Mouse (Mus musculus) MEL (cell line): Measurements from ENCODE around the gene Pga5. TPM values are rescaled to one million over a fixed set of nuclear protein-coding genes. Genes with fewer than 3 reads are reported as not detected.

Source experiments
- DNase-seq: peaks from one replicate; pipeline ENCODE4 v3.0.0; 2011; ENCODE audit warnings: low read depth, low spot score
- H3K27ac ChIP-seq: 2 replicates; pipeline ENCODE4 v1.5.1; 2012; ENCODE audit warnings: low read depth, mild to moderate bottlenecking, control low read depth, low read length, moderate library complexity; ENCODE audit not compliant: control insufficient read depth
- H3K27me3 ChIP-seq, 2 experiments: fragments of 150-350 bp in 1 of 2; sonication (generic) in 1 of 2; 2 replicates each; pipeline ENCODE4 v1.6.1; 2012; ENCODE audit warnings: low read length in 2 of 2, mild to moderate bottlenecking in 2 of 2, improper control_type of control experiment in 1 of 2, moderate library complexity in 1 of 2; ENCODE audit not compliant: insufficient read depth in 2 of 2, control insufficient read depth in 1 of 2
- H3K36me3 ChIP-seq, 2 experiments: 2 replicates each; pipeline ENCODE4 v1.6.1; 2012 to 2014; ENCODE audit warnings: low read length in 2 of 2, improper control_type of control experiment in 1 of 2, inconsistent platforms in 1 of 2, mild to moderate bottlenecking in 1 of 2; ENCODE audit not compliant: insufficient read depth in 2 of 2, control insufficient read depth in 1 of 2
- H3K4me1 ChIP-seq, 2 experiments: fragments of 150-350 bp in 1 of 2; sonication (generic) in 1 of 2; 2 replicates each; pipeline ENCODE4 v1.6.1; 2012; ENCODE audit warnings: low read length in 2 of 2, improper control_type of control experiment in 1 of 2, mild to moderate bottlenecking in 1 of 2; ENCODE audit not compliant: insufficient read depth in 2 of 2, control insufficient read depth in 1 of 2
- H3K4me3 ChIP-seq, 2 experiments: fragments of 150-350 bp in 1 of 2; sonication (generic) in 1 of 2; 2 replicates each; pipeline ENCODE4 v1.5.1; 2012; ENCODE audit warnings: low read depth in 2 of 2, low read length in 2 of 2, mild to moderate bottlenecking in 2 of 2, moderate library complexity in 2 of 2, control low read depth in 1 of 2, improper control_type of control experiment in 1 of 2; ENCODE audit not compliant: control insufficient read depth in 1 of 2, insufficient read depth in 1 of 2
- H3K79me2 ChIP-seq: 2 replicates; pipeline ENCODE4 v1.6.1; 2012; ENCODE audit warnings: mild to moderate bottlenecking, low read length, moderate library complexity; ENCODE audit not compliant: control insufficient read depth, poor library complexity, insufficient read depth
- H3K9ac ChIP-seq: 2 replicates; pipeline ENCODE4 v1.6.1; 2012; ENCODE audit warnings: low read depth, mild to moderate bottlenecking, control low read depth, low read length, moderate library complexity; ENCODE audit not compliant: control insufficient read depth, poor library complexity, severe bottlenecking
- H3K9me3 ChIP-seq: fragments of 150-350 bp; sonication (generic); replicated peaks from 2 replicates; pipeline ENCODE4 v1.6.1; 2012; ENCODE audit warnings: mild to moderate bottlenecking, low read length, improper control_type of control experiment, moderate library complexity; ENCODE audit not compliant: insufficient read depth
- BHLHE40 ChIP-seq: IDR thresholded peaks from 2 replicates; pipeline ENCODE4 v1.6.1; 2012; ENCODE audit warnings: low read depth, mild to moderate bottlenecking, inconsistent platforms, low read length, improper control_type of control experiment, borderline replicate concordance
- CHD1 ChIP-seq: IDR thresholded peaks from 2 replicates; pipeline ENCODE4 v1.6.1; 2012; ENCODE audit warnings: low read depth, mild to moderate bottlenecking, inconsistent platforms, low read length, improper control_type of control experiment
- CHD2 ChIP-seq: IDR thresholded peaks from 2 replicates; pipeline ENCODE4 v1.6.1; 2011; ENCODE audit warnings: low read length, improper control_type of control experiment
- CTCF ChIP-seq, 3 experiments: IDR thresholded peaks in 2 of 3; conservative IDR thresholded peaks in 1 of 3; 2 replicates each; pipeline ENCODE4 v1.5.1; 2011 to 2012; ENCODE audit warnings: low read length in 3 of 3, low read depth in 2 of 3, mild to moderate bottlenecking in 2 of 3, improper control_type of control experiment in 1 of 3, inconsistent platforms in 1 of 3, mixed read lengths in 1 of 3, moderate library complexity in 1 of 3; ENCODE audit not compliant: control insufficient read depth in 1 of 3, insufficient read depth in 1 of 3, poor library complexity in 1 of 3, severe bottlenecking in 1 of 3
- E2F4 ChIP-seq: IDR thresholded peaks from 2 replicates; pipeline ENCODE4 v1.6.1; 2011; ENCODE audit warnings: low read depth, low read length, improper control_type of control experiment, borderline replicate concordance
- EP300 ChIP-seq, 2 experiments: IDR thresholded peaks; 2 replicates each; pipeline ENCODE4 v1.6.1; 2011; ENCODE audit warnings: improper control_type of control experiment in 2 of 2, low read length in 2 of 2, low read depth in 1 of 2, mild to moderate bottlenecking in 1 of 2
- ETS1 ChIP-seq: IDR thresholded peaks from 2 replicates; pipeline ENCODE4 v1.6.1; 2012; ENCODE audit warnings: low read depth, mild to moderate bottlenecking, inconsistent platforms, low read length, improper control_type of control experiment, moderate library complexity
- GABPA ChIP-seq: IDR thresholded peaks from 2 replicates; pipeline ENCODE4 v1.6.1; 2012; ENCODE audit warnings: low read depth, mild to moderate bottlenecking, inconsistent platforms, low read length, improper control_type of control experiment, moderate library complexity
- JUND ChIP-seq: IDR thresholded peaks from 2 replicates; pipeline ENCODE4 v1.6.1; 2011; ENCODE audit warnings: low read depth, mild to moderate bottlenecking, improper control_type of control experiment, low read length
- MAZ ChIP-seq: IDR thresholded peaks from 2 replicates; pipeline ENCODE4 v1.6.1; 2012; ENCODE audit warnings: low read depth, mild to moderate bottlenecking, inconsistent platforms, low read length, improper control_type of control experiment
- MYB ChIP-seq: IDR thresholded peaks from 2 replicates; pipeline ENCODE4 v1.6.1; 2011; ENCODE audit warnings: mild to moderate bottlenecking, low read depth, low read length, improper control_type of control experiment
- MYC ChIP-seq: IDR thresholded peaks from 2 replicates; pipeline ENCODE4 v1.6.1; 2011; ENCODE audit warnings: low read depth, mild to moderate bottlenecking, low read length, improper control_type of control experiment, moderate library complexity
- NELFE ChIP-seq: IDR thresholded peaks from 2 replicates; pipeline ENCODE4 v1.6.1; 2011; ENCODE audit warnings: low read depth, low read length, improper control_type of control experiment
- NRF1 ChIP-seq: IDR thresholded peaks from 2 replicates; pipeline ENCODE4 v1.6.1; 2014; ENCODE audit warnings: low read depth, mild to moderate bottlenecking, inconsistent platforms, low read length, improper control_type of control experiment, moderate library complexity; ENCODE audit not compliant: poor library complexity, insufficient read depth, severe bottlenecking
- POLR2AphosphoS2 ChIP-seq: IDR thresholded peaks from 2 replicates; pipeline ENCODE4 v1.6.1; 2011; ENCODE audit warnings: low read length, improper control_type of control experiment
- TBP ChIP-seq: IDR thresholded peaks from 2 replicates; pipeline ENCODE4 v1.8.0; 2011; ENCODE audit warnings: low read depth, low read length, improper control_type of control experiment
- USF2 ChIP-seq, 2 experiments: IDR thresholded peaks; 2 replicates each; pipeline ENCODE4 v1.6.1; 2011 to 2012; ENCODE audit warnings: improper control_type of control experiment in 2 of 2, low read length in 2 of 2, borderline replicate concordance in 1 of 2, inconsistent platforms in 1 of 2, low read depth in 1 of 2, mild to moderate bottlenecking in 1 of 2; ENCODE audit not compliant: insufficient read depth in 1 of 2
- ZC3H11A ChIP-seq: IDR thresholded peaks from 2 replicates; pipeline ENCODE4 v1.6.1; 2012; ENCODE audit warnings: low read depth, mild to moderate bottlenecking, inconsistent platforms, low read length, improper control_type of control experiment
- polyA plus RNA-seq, 2 experiments: library from polyadenylated mRNA; stranded (reverse) in 1 of 2; unstranded in 1 of 2; fragments of >175 nt in 1 of 2; fragments of >200 nt in 1 of 2; gene quantifications; 2 replicates each; pipeline versions ENCODE4 v1.2.1 to v1.2.4; 2012; ENCODE audit warnings: low replicate concordance in 2 of 2, low read depth in 1 of 2; ENCODE audit not compliant: insufficient read length in 2 of 2, insufficient read depth in 1 of 2, missing spikeins in 1 of 2
- total RNA-seq: library from RNA; depleted of rRNA; stranded (reverse); fragments of 300-350 nt; gene quantifications from 2 replicates; pipeline ENCODE4 v1.2.3, GENCODE M21; 2012

Pga5 gene
- total and polyA plus RNA-seq, 3 experiments, result not detected

DNA sequence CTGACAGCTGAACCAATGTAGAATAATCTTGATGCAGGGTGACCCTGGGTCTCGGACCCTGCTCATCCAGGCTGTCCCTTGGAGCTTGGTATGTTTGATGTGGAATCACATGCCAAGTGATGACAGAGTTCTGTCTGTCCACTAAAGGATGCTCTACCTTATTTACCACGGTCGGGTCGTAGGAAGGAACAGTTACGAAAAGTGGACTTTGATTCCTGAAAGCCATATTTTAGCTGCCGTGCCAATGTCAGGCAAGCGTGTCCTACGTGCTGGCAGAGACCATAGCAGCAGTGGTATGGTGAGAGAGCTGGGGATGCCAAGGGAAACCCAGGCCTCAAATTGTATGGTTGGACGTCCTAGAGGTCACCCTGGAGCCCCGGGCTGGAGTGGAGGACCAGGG lies 35.7 kb upstream of the Pga5 start:
- Histone ChIP-seq H3K9me3 (no peaks in the 10 kb centered on the region), H3K79me2 (no peaks in the 10 kb centered on the region), H3K27me3 (no peaks in the 10 kb centered on the region), H3K4me3 (no peak overlapping the region), H3K9ac (no peak overlapping the region), H3K27ac (no peak overlapping the region), H3K4me1 (0 out of 4 replicates have a peak, but pooled peaks cover 0 to 4% of the 10 kb centered on the region in 2 experiments), H3K36me3 (peaks cover 0 to 3% of the 10 kb centered on the region in 2 experiments; a peak in 2 of 4 replicates)
- TF ChIP-seq TBP (no peak), USF2 (IDR thresholded peaks at IDR 0.05; ENCODE audit: borderline replicate concordance in 1 of 2, insufficient read depth in 1 of 2, low read depth in 1 of 2, low read length in 2 of 2) (no peak), GABPA (no peak)
- no peak for DNase-seq

DNA sequence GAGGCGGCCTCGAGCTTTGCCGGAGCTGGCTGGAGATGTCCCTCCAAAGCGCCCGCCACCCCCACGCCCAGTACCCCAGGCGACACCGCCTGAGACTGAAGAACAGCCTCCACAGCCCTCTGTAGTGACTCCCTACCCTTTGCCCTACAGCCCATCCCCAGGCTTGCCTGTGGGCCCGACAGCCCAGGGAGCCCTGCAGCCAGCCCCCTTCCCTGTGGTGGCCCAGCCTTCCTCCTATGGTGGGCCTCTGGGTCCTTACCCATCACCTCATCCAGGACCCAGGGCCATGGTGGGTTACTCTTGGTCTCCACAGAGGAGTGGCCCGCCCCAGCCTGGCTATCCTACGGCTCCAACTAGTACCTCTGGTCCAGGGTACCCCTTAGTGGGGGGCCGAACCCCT lies 34.8 kb upstream of the Pga5 start:
- peaks cover 0 to 3% of the 10 kb centered on the region in 2 experiments; a peak in 2 of 4 replicates for H3K36me3 ChIP-seq
- H3K79me2 ChIP-seq, result no peaks in the 10 kb centered on the region
- DNase-seq, result no peak
- no peak overlapping the region for H3K9ac ChIP-seq
- no peaks in the 10 kb centered on the region for H3K27me3 ChIP-seq
- no peak overlapping the region for H3K4me3 ChIP-seq
- no peaks in the 10 kb centered on the region for H3K9me3 ChIP-seq
- TF ChIP-seq NELFE, result no peak
- TF ChIP-seq, all 39 proteins: peak for 0
- H3K4me1 ChIP-seq, result 0 out of 4 replicates have a peak, but pooled peaks cover 0 to 4% of the 10 kb centered on the region in 2 experiments
- H3K27ac ChIP-seq, result no peak overlapping the region

DNA sequence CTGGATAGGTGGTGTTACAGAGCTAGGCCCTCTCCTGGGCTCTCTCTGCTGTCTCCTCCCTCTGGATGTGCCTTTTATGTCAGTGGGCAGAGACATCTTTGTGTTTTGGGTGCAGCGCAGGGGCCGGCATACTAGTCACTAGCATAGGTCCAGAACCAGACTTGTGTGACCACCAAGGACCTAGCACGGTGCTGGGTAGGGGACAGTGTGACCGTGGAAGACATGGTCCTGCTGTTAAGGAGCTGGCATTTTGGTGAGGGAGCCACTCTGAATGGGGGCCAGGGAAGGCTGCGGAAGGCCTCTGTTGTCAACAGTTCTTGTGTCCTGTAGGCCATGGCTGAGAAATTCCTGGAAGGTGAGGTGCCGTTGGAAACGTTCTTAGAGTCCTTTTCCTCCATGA lies 34.3 kb upstream of the Pga5 start:
- Histone ChIP-seq H3K27me3 (no peaks in the 10 kb centered on the region), H3K27ac (no peak overlapping the region), H3K79me2 (no peaks in the 10 kb centered on the region), H3K9me3 (no peaks in the 10 kb centered on the region), H3K9ac (no peak overlapping the region), H3K36me3 (peaks cover 0 to 3% of the 10 kb centered on the region in 2 experiments; a peak in 2 of 4 replicates), H3K4me1 (0 out of 4 replicates have a peak, but pooled peaks cover 0 to 4% of the 10 kb centered on the region in 2 experiments), H3K4me3 (no peak overlapping the region)
- DNase-seq, result no peak
- no peak for TF ChIP-seq JUND
- no peak for TF ChIP-seq NELFE

DNA sequence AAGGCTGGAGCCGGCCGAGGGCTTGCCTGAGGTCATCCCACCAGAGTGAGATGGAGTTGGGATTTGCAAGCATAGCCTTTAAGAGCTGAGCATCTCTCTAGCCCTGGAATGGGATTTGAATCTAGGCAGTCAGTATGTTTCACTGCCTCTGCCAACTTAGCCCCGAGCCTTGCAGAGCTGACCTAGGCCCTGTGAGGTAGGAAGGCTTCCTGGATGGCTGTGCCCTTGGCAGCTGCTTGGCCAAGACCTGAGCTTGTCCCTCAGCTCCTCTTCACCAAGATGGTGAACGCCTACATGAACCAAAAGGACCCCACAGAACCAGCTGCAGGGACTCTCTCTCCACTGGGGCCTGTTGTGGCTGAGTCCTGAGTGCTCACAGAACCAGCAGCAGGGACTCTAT lies 32.9 kb upstream of the Pga5 start:
- H3K27ac ChIP-seq, result no peak overlapping the region
- TF ChIP-seq CHD2 (no peak), GABPA (no peak), POLR2AphosphoS2 (no peak), EP300 (IDR thresholded peaks at IDR 0.05; ENCODE audit: low read depth in 1 of 2, low read length in 2 of 2) (no peak), CHD1 (no peak), NRF1 (no peak), ETS1 (no peak), USF2 (IDR thresholded peaks at IDR 0.05; ENCODE audit: borderline replicate concordance in 1 of 2, insufficient read depth in 1 of 2, low read depth in 1 of 2, low read length in 2 of 2) (no peak), MAZ (no peak), ZC3H11A (no peak), E2F4 (no peak), MYC (no peak), MYB (no peak), BHLHE40 (no peak), CTCF (IDR thresholded peaks at IDR 0.05 in 2 of 3, conservative IDR thresholded peaks at IDR 0.05 in 1 of 3; ENCODE audit: control insufficient read depth in 1 of 3, insufficient read depth in 1 of 3, low read depth in 2 of 3, low read length in 3 of 3, poor library complexity in 1 of 3, severe bottlenecking in 1 of 3) (no peak)
- TF ChIP-seq, all 39 proteins: peak for 0
- 0 out of 4 replicates have a peak, but pooled peaks cover 0 to 4% of the 10 kb centered on the region in 2 experiments for H3K4me1 ChIP-seq
- no peak overlapping the region for H3K9ac ChIP-seq
- no peak for DNase-seq
- H3K4me3 ChIP-seq, result no peak overlapping the region
- no peaks in the 10 kb centered on the region for H3K9me3 ChIP-seq
- no peaks in the 10 kb centered on the region for H3K79me2 ChIP-seq
- no peaks in the 10 kb centered on the region for H3K27me3 ChIP-seq
- H3K36me3 ChIP-seq, result peaks cover 0 to 3% of the 10 kb centered on the region in 2 experiments; a peak in 2 of 4 replicates
